Mouse (Mus musculus): ENCODE results near the gene Ubr7. TPM values are rescaled to one million over a fixed set of nuclear protein-coding genes. Genes with fewer than 3 reads are reported as not detected.
A peak's percentile ranks its signal among the peaks of the same experiment; 100 is the strongest.

The Ubr7 gene
- polyA plus RNA-seq, 1 experiment from 2014 or later, result 18.2 TPM

- ATAC-seq (ENCODE audit: insufficient read depth), result no peak
- Histone ChIP-seq H3K4me2 (no peak overlapping the region), H3K4me3 (replicated peaks) (no peak overlapping the region), H3K27ac (replicated peaks) (no peak overlapping the region), H3K9ac (no peak overlapping the region), H3K36me3 (replicated peaks) (peaks cover 92% of the 10 kb centered on the region), H3K4me1 (replicated peaks) (no peaks in the 10 kb centered on the region), H3K27me3 (no peaks in the 10 kb centered on the region), H3K9me3 (replicated peaks) (no peaks in the 10 kb centered on the region)
- 80% methylated on average over 5 of the region's 5 CpGs for whole genome bisulfite sequencing (ENCODE audit: insufficient replicate concordance)
Measured at GRCm38 (mm10) chr12:102772676-102773075, 14.9 kb downstream of the Ubr7 start.

GRCm38 (mm10) chr12:102776035-102776434 is 18.3 kb downstream of the Ubr7 start:
- no peak overlapping the region for H3K4me2 ChIP-seq
- peaks cover 66% of the 10 kb centered on the region for H3K36me3 ChIP-seq (replicated peaks)
- H3K27ac ChIP-seq (replicated peaks), result no peak overlapping the region
- ATAC-seq (ENCODE audit: insufficient read depth), result no peak
- no peaks in the 10 kb centered on the region for H3K9me3 ChIP-seq (replicated peaks)
- WGBS (ENCODE audit: insufficient replicate concordance), result 81% methylated on average over 14 of the region's 14 CpGs
- H3K27me3 ChIP-seq, result no peaks in the 10 kb centered on the region
- no peak overlapping the region for H3K4me3 ChIP-seq (replicated peaks)
- no peak overlapping the region for H3K9ac ChIP-seq
- H3K4me1 ChIP-seq (replicated peaks), result no peaks in the 10 kb centered on the region

- WGBS (ENCODE audit: insufficient replicate concordance), result 88% methylated on average over 5 of the region's 5 CpGs
- H3K36me3 ChIP-seq (replicated peaks), result peaks cover 50% of the 10 kb centered on the region
- ATAC-seq (ENCODE audit: insufficient read depth), result no peak
Measured at GRCm38 (mm10) chr12:102778151-102778550, 20.4 kb downstream of the Ubr7 start.

GRCm38 (mm10) chr12:102779452-102779851 is 21.7 kb downstream of the Ubr7 start:
- H3K27ac ChIP-seq (replicated peaks), result no peak overlapping the region
- peaks cover 46% of the 10 kb centered on the region for H3K36me3 ChIP-seq (replicated peaks)
- H3K4me1 ChIP-seq (replicated peaks), result no peaks in the 10 kb centered on the region
- no peak overlapping the region for H3K9ac ChIP-seq
- ATAC-seq (ENCODE audit: insufficient read depth), result 0 out of 2 replicates have a peak, but pooled peaks have one; percentile 12
- H3K4me3 ChIP-seq (replicated peaks), result no peak overlapping the region
- WGBS (ENCODE audit: insufficient replicate concordance), result 40% methylated on average over 3 of the region's 3 CpGs
- H3K27me3 ChIP-seq, result no peaks in the 10 kb centered on the region
- no peaks in the 10 kb centered on the region for H3K9me3 ChIP-seq (replicated peaks)
- no peak overlapping the region for H3K4me2 ChIP-seq

More at GRCm38 (mm10) chr12:102778151-102778550, 20.4 kb downstream of the Ubr7 start:
- no peaks in the 10 kb centered on the region for H3K9me3 ChIP-seq (replicated peaks)
- no peak overlapping the region for H3K4me3 ChIP-seq (replicated peaks)
- H3K4me1 ChIP-seq (replicated peaks), result no peaks in the 10 kb centered on the region
- no peak overlapping the region for H3K9ac ChIP-seq
- no peak overlapping the region for H3K4me2 ChIP-seq
- H3K27ac ChIP-seq (replicated peaks), result no peak overlapping the region
- H3K27me3 ChIP-seq, result no peaks in the 10 kb centered on the region

GRCm38 (mm10) chr12:102782841-102783240 is 25.1 kb downstream of the Ubr7 start:
- Histone ChIP-seq H3K4me3 (replicated peaks) (no peak overlapping the region), H3K9me3 (replicated peaks) (no peaks in the 10 kb centered on the region), H3K27me3 (no peaks in the 10 kb centered on the region), H3K4me1 (replicated peaks) (no peaks in the 10 kb centered on the region), H3K4me2 (no peak overlapping the region), H3K27ac (replicated peaks) (no peak overlapping the region), H3K36me3 (replicated peaks) (peaks cover 41% of the 10 kb centered on the region), H3K9ac (no peak overlapping the region)
- 74% methylated on average over 5 of the region's 5 CpGs for WGBS (ENCODE audit: insufficient replicate concordance)
- ATAC-seq (ENCODE audit: insufficient read depth), result no peak

- no peak overlapping the region for H3K9ac ChIP-seq
- no peaks in the 10 kb centered on the region for H3K4me1 ChIP-seq (replicated peaks)
- no peak overlapping the region; the same call in 1 of the 2 replicates for H3K27ac ChIP-seq (replicated peaks)
- no peaks in the 10 kb centered on the region for H3K27me3 ChIP-seq
- 83% methylated on average over 19 of the region's 19 CpGs for WGBS (ENCODE audit: insufficient replicate concordance)
- H3K4me3 ChIP-seq (replicated peaks), result no peak overlapping the region
- H3K9me3 ChIP-seq (replicated peaks), result no peaks in the 10 kb centered on the region
- no peak for ATAC-seq (ENCODE audit: insufficient read depth)
- peak overlapping the region; percentile 7; the same call in 1 of the 2 replicates for H3K4me2 ChIP-seq
- H3K36me3 ChIP-seq (replicated peaks), result peaks cover 51% of the 10 kb centered on the region
Measured at GRCm38 (mm10) chr12:102784899-102785592, 27.3 kb downstream of the Ubr7 start.

- H3K27ac ChIP-seq (replicated peaks), result no peak overlapping the region; the same call in 1 of the 2 replicates
- peak overlapping the region; percentile 7; the same call in 1 of the 2 replicates for H3K4me2 ChIP-seq
- H3K9ac ChIP-seq, result no peak overlapping the region
- 76% methylated on average over 5 of the region's 5 CpGs for WGBS (ENCODE audit: insufficient replicate concordance)
- H3K27me3 ChIP-seq, result no peaks in the 10 kb centered on the region
- H3K4me1 ChIP-seq (replicated peaks), result no peaks in the 10 kb centered on the region
- ATAC-seq (ENCODE audit: insufficient read depth), result no peak
- no peak overlapping the region for H3K4me3 ChIP-seq (replicated peaks)
- H3K36me3 ChIP-seq (replicated peaks), result peaks cover 57% of the 10 kb centered on the region
- H3K9me3 ChIP-seq (replicated peaks), result no peaks in the 10 kb centered on the region
Measured at GRCm38 (mm10) chr12:102785593-102785985, 27.8 kb downstream of the Ubr7 start.

- H3K4me2 ChIP-seq, result peak overlapping the region; percentile 36
Measured at GRCm38 (mm10) chr12:102787927-102788326, 30.2 kb downstream of the Ubr7 start.

GRCm38 (mm10) chr12:102799528-102799927 is 41.8 kb downstream of the Ubr7 start:
- Histone ChIP-seq H3K27me3 (no peaks in the 10 kb centered on the region), H3K4me3 (replicated peaks) (no peak overlapping the region), H3K4me1 (replicated peaks) (no peaks in the 10 kb centered on the region), H3K9me3 (replicated peaks) (no peaks in the 10 kb centered on the region), H3K9ac (no peak overlapping the region), H3K4me2 (no peak overlapping the region), H3K36me3 (replicated peaks) (peaks cover 13% of the 10 kb centered on the region), H3K27ac (replicated peaks) (no peak overlapping the region)
- no peak for ATAC-seq (ENCODE audit: insufficient read depth)
- WGBS (ENCODE audit: insufficient replicate concordance), result 39% methylated on average over 2 of the region's 2 CpGs

More at GRCm38 (mm10) chr12:102787927-102788326, 30.2 kb downstream of the Ubr7 start:
- Histone ChIP-seq H3K27me3 (no peaks in the 10 kb centered on the region), H3K27ac (replicated peaks) (peak overlapping the region; percentile 56), H3K9me3 (replicated peaks) (no peaks in the 10 kb centered on the region), H3K4me3 (replicated peaks) (no peak overlapping the region; the same call in 1 of the 2 replicates), H3K36me3 (replicated peaks) (peaks cover 74% of the 10 kb centered on the region), H3K9ac (no peak overlapping the region), H3K4me1 (replicated peaks) (no peaks in the 10 kb centered on the region)
- WGBS (ENCODE audit: insufficient replicate concordance), result 74% methylated on average over 7 of the region's 7 CpGs
- peak; percentile 86 for ATAC-seq (ENCODE audit: insufficient read depth)

GRCm38 (mm10) chr12:102814858-102815257 is 57.1 kb downstream of the Ubr7 start:
- H3K4me3 ChIP-seq (replicated peaks), result no peak overlapping the region
- no peaks in the 10 kb centered on the region for H3K9me3 ChIP-seq (replicated peaks)
- 60% methylated on average over 1 of the region's 1 CpGs for WGBS (ENCODE audit: insufficient replicate concordance)
- H3K4me2 ChIP-seq, result no peak overlapping the region
- ATAC-seq (ENCODE audit: insufficient read depth), result no peak
- H3K27me3 ChIP-seq, result no peaks in the 10 kb centered on the region
- H3K4me1 ChIP-seq (replicated peaks), result no peaks in the 10 kb centered on the region
- H3K9ac ChIP-seq, result no peak overlapping the region
- H3K36me3 ChIP-seq (replicated peaks), result peaks cover 16% of the 10 kb centered on the region
- H3K27ac ChIP-seq (replicated peaks), result no peak overlapping the region

GRCm38 (mm10) chr12:102826399-102826798 is 68.6 kb downstream of the Ubr7 start:
- no peak overlapping the region for H3K9ac ChIP-seq
- no peaks in the 10 kb centered on the region for H3K4me1 ChIP-seq (replicated peaks)
- no peak overlapping the region for H3K27ac ChIP-seq (replicated peaks)
- H3K4me2 ChIP-seq, result no peak overlapping the region
- ATAC-seq (ENCODE audit: insufficient read depth), result no peak
- no peaks in the 10 kb centered on the region; the same call in none of the 2 replicates for H3K36me3 ChIP-seq (replicated peaks)
- H3K9me3 ChIP-seq (replicated peaks), result no peaks in the 10 kb centered on the region
- 72% methylated on average over 1 of the region's 1 CpGs for WGBS (ENCODE audit: insufficient replicate concordance)
- no peak overlapping the region for H3K4me3 ChIP-seq (replicated peaks)
- no peaks in the 10 kb centered on the region for H3K27me3 ChIP-seq

All from liver, embryonic 15.5 days (tissue).